Mouse (Mus musculus) forebrain, embryonic 12.5 days (tissue): ENCODE results near the gene Adgb. TPM values are rescaled to one million over a fixed set of nuclear protein-coding genes. Genes with fewer than 3 reads are reported as not detected.
"Not testable (repeated sequence)": the region's sequence is repeated elsewhere in the genome, so short reads cannot be mapped to it uniquely, and the experiment has no call there.

ENCODE experiments used
- ATAC-seq: fragments of 200-750 bp; cut with Nextera tagmentation; 2 replicates; pipeline ENCODE4 v1.8.0; 2017; ENCODE audit warnings: moderate TSS enrichment; ENCODE audit not compliant: low FRiP score
- H3K27ac ChIP-seq: fragments of 300-500 bp; sonication (generic); 2 replicates; pipeline ENCODE4 v1.5.1; 2016; ENCODE audit warnings: mild to moderate bottlenecking
- H3K27me3 ChIP-seq: fragments of 300-500 bp; sonication (generic); 2 replicates; pipeline ENCODE4 v1.6.1; 2016; ENCODE audit warnings: mild to moderate bottlenecking
- H3K36me3 ChIP-seq: fragments of 300-500 bp; sonication (generic); replicated peaks from 2 replicates; pipeline ENCODE4 v1.6.1; 2016; ENCODE audit warnings: mild to moderate bottlenecking
- H3K4me1 ChIP-seq: fragments of 300-500 bp; sonication (generic); 2 replicates; pipeline ENCODE4 v1.6.1; 2016
- H3K4me2 ChIP-seq: fragments of 300-500 bp; sonication (generic); 2 replicates; pipeline ENCODE4 v1.6.1; 2016; ENCODE audit warnings: mild to moderate bottlenecking, moderate library complexity
- H3K4me3 ChIP-seq: fragments of 300-500 bp; sonication (generic); replicated peaks from 2 replicates; pipeline ENCODE4 v1.5.1; 2016; ENCODE audit warnings: mild to moderate bottlenecking
- H3K9ac ChIP-seq: fragments of 300-500 bp; sonication (generic); 2 replicates; pipeline ENCODE4 v1.6.1; 2016; ENCODE audit warnings: mild to moderate bottlenecking
- H3K9me3 ChIP-seq: fragments of 300-500 bp; sonication (generic); 2 replicates; pipeline ENCODE4 v1.6.1; 2016
- WGBS: fragments of 180-500 bp; shearing (Covaris S2); methylation state at CpG from one replicate; pipeline ENCODE4 v1.1.7; 2016; 5-methylcytosine and 5-hydroxymethylcytosine counted together
- polyA plus RNA-seq: library from polyadenylated mRNA; unstranded; fragments of >200 nt; fragmentation: Nextera tagmentation; extraction: Ambion mirVana; gene quantifications from 2 replicates; pipeline ENCODE4 v1.2.1, GENCODE M21; 2016

Adgb gene
- polyA plus RNA-seq, result 0.15 and 0.17 TPM in 2 replicates

- peak; percentile 91 for ATAC-seq
- peaks cover 10% of the 10 kb centered on the region for H3K4me1 ChIP-seq
- H3K36me3 ChIP-seq, result no peaks in the 10 kb centered on the region
- H3K9me3 ChIP-seq, result no peaks in the 10 kb centered on the region
- H3K4me3 ChIP-seq, result peak within 1 kb of the TSS; percentile 19
- peak within 1 kb of the TSS; percentile 38; the same call in 1 of the 2 replicates for H3K9ac ChIP-seq
- peak within 1 kb of the TSS; percentile 52 for H3K4me2 ChIP-seq
- H3K27ac ChIP-seq, result no peak within 1 kb of the TSS
- WGBS, result 9% methylated on average over 22 of the region's 22 CpGs
- H3K27me3 ChIP-seq, result no peaks in the 10 kb centered on the region
Observed at GRCm38 (mm10) chr10:10471961-10472610, at the start of gene Adgb. Gene Adgb (minus strand): TSS chr10:10472326.

- no peaks in the 10 kb centered on the region for H3K4me1 ChIP-seq
- 85% methylated on average over 1 of the region's 1 CpGs for WGBS
- no peak overlapping the region for H3K4me3 ChIP-seq
- no peaks in the 10 kb centered on the region for H3K36me3 ChIP-seq
- no peaks in the 10 kb centered on the region for H3K27me3 ChIP-seq
- H3K4me2 ChIP-seq, result no peak overlapping the region
- no peaks in the 10 kb centered on the region for H3K9me3 ChIP-seq
- no peak overlapping the region for H3K27ac ChIP-seq
- ATAC-seq, result no peak
- H3K9ac ChIP-seq, result no peak overlapping the region
Observed at GRCm38 (mm10) chr10:10480139-10480538, 8.0 kb upstream of the Adgb start.

DNA sequence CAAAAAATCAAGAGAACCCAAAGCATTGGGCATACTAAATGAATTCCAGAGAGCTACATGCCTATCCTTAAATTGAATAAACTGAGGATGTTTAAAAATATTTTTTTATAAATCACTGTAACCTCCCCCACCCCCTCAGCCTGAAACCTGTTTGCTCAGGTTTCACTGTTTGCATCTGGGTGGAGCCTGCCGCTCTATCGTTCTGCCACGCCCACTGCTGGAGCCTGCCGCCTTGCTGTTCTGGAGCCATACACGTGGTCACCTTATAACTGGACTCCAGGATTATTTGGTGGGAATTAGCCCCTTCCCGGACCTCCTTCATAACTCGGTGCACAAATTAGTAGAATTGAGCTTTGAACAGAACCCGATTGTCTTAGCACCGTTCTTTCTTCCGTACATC lies 5.3 kb upstream of the Adgb start:
- H3K9ac ChIP-seq, ATAC-seq, H3K36me3 ChIP-seq, H3K4me1 ChIP-seq, H3K27me3 ChIP-seq, H3K4me2 ChIP-seq, H3K27ac ChIP-seq, H3K4me3 ChIP-seq, H3K9me3 ChIP-seq: not testable (repeated sequence)
- 67% methylated on average over 10 of the region's 10 CpGs for WGBS

GRCm38 (mm10) chr10:10476956-10477355 lies 4.8 kb upstream of the Adgb start:
- no peaks in the 10 kb centered on the region for H3K36me3 ChIP-seq
- H3K27me3 ChIP-seq, result no peaks in the 10 kb centered on the region
- no peak overlapping the region for H3K4me3 ChIP-seq
- no peak overlapping the region for H3K9ac ChIP-seq
- no peak overlapping the region for H3K27ac ChIP-seq
- peaks cover 8% of the 10 kb centered on the region for H3K4me1 ChIP-seq
- H3K4me2 ChIP-seq, result no peak overlapping the region
- ATAC-seq, result no peak
- 69% methylated on average over 5 of the region's 5 CpGs for WGBS
- no peaks in the 10 kb centered on the region for H3K9me3 ChIP-seq

GRCm38 (mm10) chr10:10476549-10476948 lies 4.4 kb upstream of the Adgb start:
- Histone ChIP-seq H3K4me2 (no peak overlapping the region), H3K4me1 (peaks cover 10% of the 10 kb centered on the region), H3K27ac (no peak overlapping the region), H3K9me3 (no peaks in the 10 kb centered on the region), H3K9ac (no peak overlapping the region), H3K4me3 (no peak overlapping the region), H3K36me3 (no peaks in the 10 kb centered on the region), H3K27me3 (no peaks in the 10 kb centered on the region)
- WGBS, result 85% methylated on average over 2 of the region's 2 CpGs
- no peak for ATAC-seq

DNA sequence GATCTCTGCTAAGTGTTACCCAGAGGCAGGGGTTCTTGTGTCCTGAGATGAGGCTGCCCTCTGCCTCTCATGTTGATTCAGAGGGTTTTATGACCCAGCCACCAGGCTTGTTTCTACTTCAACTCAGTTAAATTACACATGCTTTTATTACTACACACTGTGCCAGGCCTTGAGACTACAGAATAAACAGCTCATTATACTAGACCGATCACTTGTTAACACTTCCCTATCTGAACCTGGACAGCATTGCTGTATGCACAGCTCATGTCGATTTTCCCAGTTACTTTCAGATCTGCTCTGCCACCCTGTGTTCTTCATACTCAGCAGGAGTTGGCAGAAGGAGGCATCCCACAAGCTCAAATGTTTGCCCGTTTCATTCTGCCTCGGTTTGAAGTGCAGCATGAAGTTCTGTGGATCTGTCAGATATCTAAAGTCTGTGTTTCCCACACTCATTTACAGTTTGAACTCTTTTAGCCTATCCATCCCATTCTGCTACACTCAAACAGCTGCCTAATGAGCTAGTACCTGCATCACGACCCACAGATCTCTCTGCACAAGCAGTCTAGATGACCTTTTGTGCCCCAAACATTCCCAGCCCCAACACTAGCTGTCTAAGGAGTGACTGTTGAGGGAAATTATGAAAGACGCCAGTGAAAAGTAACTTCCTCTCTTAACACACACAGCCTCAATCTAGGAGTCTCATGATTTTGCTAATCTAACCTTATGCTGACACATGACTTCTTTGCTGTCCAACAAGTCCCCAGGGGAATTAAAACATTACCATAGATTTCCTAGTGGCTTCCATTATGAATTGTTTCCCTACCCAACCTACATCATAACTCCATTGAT lies 3.2 kb downstream of the Adgb start:
- 66% methylated on average over 6 of the region's 6 CpGs for WGBS
- no peaks in the 10 kb centered on the region for H3K27me3 ChIP-seq
- no peak for ATAC-seq
- H3K9ac ChIP-seq, result no peak overlapping the region
- H3K4me3 ChIP-seq, result no peak overlapping the region
- no peak overlapping the region for H3K4me2 ChIP-seq
- H3K9me3 ChIP-seq, result no peaks in the 10 kb centered on the region
- no peaks in the 10 kb centered on the region for H3K36me3 ChIP-seq
- no peak overlapping the region for H3K27ac ChIP-seq
- peaks cover 10% of the 10 kb centered on the region for H3K4me1 ChIP-seq

DNA sequence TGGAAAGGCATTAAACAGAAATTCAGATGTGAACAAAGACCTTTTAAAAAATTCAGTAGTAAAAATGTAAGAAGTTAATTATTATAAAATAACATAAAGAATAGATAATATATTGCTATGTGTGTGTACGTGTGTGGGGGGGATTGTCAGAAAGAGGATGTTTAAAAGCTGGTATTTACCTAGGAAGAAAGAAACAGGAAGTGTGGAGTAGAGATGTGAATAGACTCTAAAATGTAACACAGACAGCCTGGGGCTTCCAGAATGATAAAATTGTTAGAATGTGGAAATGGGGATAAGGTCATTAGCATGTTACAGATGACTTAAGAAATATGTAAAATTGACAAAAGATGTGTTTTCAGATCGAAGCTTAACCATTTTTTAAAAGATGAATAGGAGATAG lies 12.0 kb downstream of the Adgb start:
- 84% methylated on average over 2 of the region's 2 CpGs for WGBS
- ATAC-seq, result no peak
- Histone ChIP-seq H3K27ac (no peak overlapping the region), H3K4me2 (no peak overlapping the region), H3K36me3 (no peaks in the 10 kb centered on the region), H3K4me3 (no peak overlapping the region), H3K4me1 (peaks cover 5% of the 10 kb centered on the region; the same call in 1 of the 2 replicates), H3K9me3 (no peaks in the 10 kb centered on the region), H3K27me3 (no peaks in the 10 kb centered on the region), H3K9ac (no peak overlapping the region)

DNA sequence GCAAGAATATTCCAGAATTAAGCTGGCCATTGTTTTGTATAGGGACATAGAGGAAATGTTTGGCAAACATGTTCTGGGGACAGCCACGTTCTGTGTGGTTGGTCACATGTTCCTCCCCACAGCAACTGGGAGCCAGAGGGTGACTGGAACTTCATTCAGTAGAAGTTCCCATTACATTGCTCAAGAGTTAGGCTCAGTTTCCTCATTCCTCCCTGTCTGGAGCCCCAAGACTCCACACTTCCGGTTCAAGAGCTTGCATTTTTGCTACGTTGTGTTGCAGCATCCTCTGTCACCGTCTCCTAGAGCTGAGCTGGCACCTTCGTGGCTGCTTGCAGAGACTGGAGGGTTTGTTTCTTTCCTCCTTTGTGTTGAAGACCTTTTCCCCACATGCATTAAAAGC lies 15.1 kb downstream of the Adgb start:
- ATAC-seq, result no peak
- Histone ChIP-seq H3K27ac (no peak overlapping the region), H3K4me3 (no peak overlapping the region), H3K27me3 (no peaks in the 10 kb centered on the region), H3K4me1 (peaks cover 2% of the 10 kb centered on the region; the same call in 1 of the 2 replicates), H3K9me3 (no peaks in the 10 kb centered on the region), H3K9ac (no peak overlapping the region), H3K4me2 (no peak overlapping the region), H3K36me3 (no peaks in the 10 kb centered on the region)
- WGBS, result 92% methylated on average over 5 of the region's 5 CpGs

DNA sequence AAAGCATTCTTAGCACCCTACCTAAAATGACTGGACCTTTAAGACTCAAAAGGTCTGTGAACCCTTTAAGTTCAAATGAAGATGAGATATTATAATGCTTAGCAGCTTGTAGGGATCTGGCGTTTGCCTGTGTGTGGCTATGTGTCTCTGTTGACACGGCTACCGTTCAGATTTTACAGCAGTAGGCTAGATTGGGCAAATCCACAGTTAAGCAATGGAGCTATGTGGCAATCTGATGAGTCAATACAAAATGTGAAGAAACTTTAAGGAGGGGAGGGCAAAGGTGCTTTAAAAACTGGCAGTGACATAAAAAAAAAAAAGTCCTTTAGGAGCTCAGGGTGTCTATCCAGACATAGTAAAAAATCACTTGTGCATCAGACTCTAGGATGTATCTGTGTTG lies 23.1 kb downstream of the Adgb start:
- H3K9me3 ChIP-seq, result no peaks in the 10 kb centered on the region
- no peak overlapping the region for H3K4me3 ChIP-seq
- H3K9ac ChIP-seq, result no peak overlapping the region
- no peaks in the 10 kb centered on the region for H3K4me1 ChIP-seq
- no peak overlapping the region for H3K27ac ChIP-seq
- ATAC-seq, result no peak
- H3K36me3 ChIP-seq, result no peaks in the 10 kb centered on the region
- 79% methylated on average over 3 of the region's 3 CpGs for WGBS
- no peak overlapping the region for H3K4me2 ChIP-seq
- no peaks in the 10 kb centered on the region for H3K27me3 ChIP-seq

DNA sequence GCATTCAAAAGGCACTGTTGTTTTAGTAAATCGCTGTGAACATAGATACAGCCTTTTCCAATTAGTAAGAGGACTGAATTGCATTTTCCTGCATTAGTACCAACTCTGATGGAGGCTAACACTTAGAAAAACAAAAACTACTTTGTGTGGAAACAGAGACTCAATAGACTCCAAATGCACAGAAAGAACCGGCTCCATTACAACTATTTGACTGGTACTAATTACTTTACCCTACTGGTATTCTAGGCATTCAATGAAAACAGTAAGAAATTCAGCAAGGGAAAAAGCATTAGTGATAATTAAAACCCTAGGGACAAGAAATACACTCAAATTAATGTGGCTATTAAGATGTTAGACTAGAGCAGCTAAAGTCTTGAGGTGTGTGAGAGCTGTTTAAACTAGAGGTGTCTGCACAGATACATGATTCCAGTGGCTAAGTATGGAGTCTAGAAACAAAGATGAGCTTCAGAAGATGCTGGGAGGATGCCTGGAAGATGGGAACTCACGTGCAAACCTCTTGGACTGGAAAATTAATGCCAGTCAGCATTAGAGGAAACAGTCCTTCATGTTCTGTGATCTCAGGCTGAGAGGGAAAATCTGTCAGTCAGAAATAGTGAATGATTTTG lies 27.2 kb downstream of the Adgb start:
- Histone ChIP-seq H3K27me3 (no peaks in the 10 kb centered on the region), H3K36me3 (no peaks in the 10 kb centered on the region), H3K9ac (no peak overlapping the region), H3K4me3 (no peak overlapping the region), H3K4me2 (no peak overlapping the region), H3K9me3 (no peaks in the 10 kb centered on the region), H3K4me1 (no peaks in the 10 kb centered on the region), H3K27ac (no peak overlapping the region)
- WGBS, result 27% methylated on average over 3 of the region's 3 CpGs
- peak; percentile 30; the same call in 1 of the 2 replicates for ATAC-seq

GRCm38 (mm10) chr10:10443558-10443957 lies 28.6 kb downstream of the Adgb start:
- no peak for ATAC-seq
- H3K4me1 ChIP-seq, result no peaks in the 10 kb centered on the region
- no peak overlapping the region for H3K9ac ChIP-seq
- H3K9me3 ChIP-seq, result no peaks in the 10 kb centered on the region
- no peak overlapping the region for H3K27ac ChIP-seq
- no peaks in the 10 kb centered on the region for H3K27me3 ChIP-seq
- no peak overlapping the region for H3K4me2 ChIP-seq
- no peak overlapping the region for H3K4me3 ChIP-seq
- no peaks in the 10 kb centered on the region for H3K36me3 ChIP-seq

DNA sequence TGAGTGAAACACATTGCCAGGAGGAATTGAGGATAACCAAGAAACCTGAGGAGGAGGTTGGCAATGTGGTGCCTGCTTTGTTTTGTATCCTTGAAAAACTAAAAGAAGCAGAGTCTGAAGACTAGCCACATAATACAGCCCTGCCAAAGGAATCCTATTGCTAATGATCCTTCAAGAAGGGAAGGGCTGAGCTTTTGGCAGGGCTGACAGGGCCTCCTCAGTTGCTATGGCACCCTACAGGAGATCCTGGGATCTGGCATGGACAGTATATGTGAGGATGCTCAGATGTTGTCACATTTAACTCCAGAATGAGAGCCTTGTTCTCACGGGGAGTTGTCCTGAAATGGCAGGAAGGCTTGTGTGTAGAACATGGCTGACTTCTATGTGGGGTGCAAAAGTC lies 37.1 kb downstream of the Adgb start:
- Histone ChIP-seq H3K27me3 (no peaks in the 10 kb centered on the region), H3K4me2 (no peak overlapping the region), H3K4me1 (no peaks in the 10 kb centered on the region), H3K36me3 (no peaks in the 10 kb centered on the region), H3K27ac (no peak overlapping the region), H3K4me3 (no peak overlapping the region), H3K9me3 (no peaks in the 10 kb centered on the region), H3K9ac (no peak overlapping the region)
- ATAC-seq, result no peak
- WGBS, result 80% methylated on average over 1 of the region's 1 CpGs
